Mouse (Mus musculus) spleen, postnatal 4 days (tissue): ENCODE data around the gene Map3k1.
A peak's percentile ranks its signal among the peaks of the same experiment; 100 is the strongest.

ENCODE experiments used
- DNase-seq, 2 experiments: peaks; one replicate each; pipeline ENCODE4 v3.0.0; 2022; ENCODE audit warnings: low spot score in 2 of 2

Map3k1 gene

GRCm38 (mm10) chr13:111812647-111813046, 3.9 kb upstream of the Map3k1 start:
- DNase-seq, result no peak

- no peak for DNase-seq
Measured at GRCm38 (mm10) chr13:111810998-111811628, 2.3 kb upstream of the Map3k1 start.

- DNase-seq, result peak; percentile 50 to 78
Measured at GRCm38 (mm10) chr13:111809466-111810228, 854 bp upstream of the Map3k1 start.

GRCm38 (mm10) chr13:111808387-111808636, 481 bp downstream of the Map3k1 start:
- DNase-seq, result peak in 1 of 2 experiments; percentile 87

- peak; percentile 40 to 80 for DNase-seq
Measured at GRCm38 (mm10) chr13:111807596-111808386, 1.0 kb downstream of the Map3k1 start.

GRCm38 (mm10) chr13:111807105-111807595, 1.6 kb downstream of the Map3k1 start:
- no peak for DNase-seq

- DNase-seq, result no peak
Measured at GRCm38 (mm10) chr13:111805738-111806722, 2.8 kb downstream of the Map3k1 start.

GRCm38 (mm10) chr13:111804951-111805673, 3.7 kb downstream of the Map3k1 start:
- DNase-seq, result no peak

GRCm38 (mm10) chr13:111804189-111804588, 4.6 kb downstream of the Map3k1 start:
- no peak for DNase-seq

- DNase-seq, result no peak
Measured at GRCm38 (mm10) chr13:111803506-111803905, 5.3 kb downstream of the Map3k1 start.

GRCm38 (mm10) chr13:111802900-111803299, 5.9 kb downstream of the Map3k1 start:
- DNase-seq, result no peak

- no peak for DNase-seq
Measured at GRCm38 (mm10) chr13:111802271-111802665, 6.5 kb downstream of the Map3k1 start.

- no peak for DNase-seq
Measured at GRCm38 (mm10) chr13:111801662-111802270, 7.0 kb downstream of the Map3k1 start.

GRCm38 (mm10) chr13:111800866-111801265, 7.9 kb downstream of the Map3k1 start:
- DNase-seq, result no peak

- no peak for DNase-seq
Measured at GRCm38 (mm10) chr13:111798044-111798443, 10.7 kb downstream of the Map3k1 start.

GRCm38 (mm10) chr13:111797021-111797420, 11.8 kb downstream of the Map3k1 start:
- peak; percentile 72 to 84 for DNase-seq

- no peak for DNase-seq
Measured at GRCm38 (mm10) chr13:111796191-111796920, 12.4 kb downstream of the Map3k1 start.

GRCm38 (mm10) chr13:111792975-111793287, 15.9 kb downstream of the Map3k1 start:
- no peak for DNase-seq

GRCm38 (mm10) chr13:111792130-111792974, 16.4 kb downstream of the Map3k1 start:
- no peak for DNase-seq
